Mouse (Mus musculus) MEL (cell line): ENCODE measurements at regions not wholly inside any gene's neighbourhood (a gene's known extent, or its start where the extent isn't known, plus 50 kb on each side); places are given as distances from the start of the nearest gene placed in this dataset.

Source experiments
- DNase-seq: peaks from one replicate; pipeline ENCODE4 v3.0.0; 2011; ENCODE audit warnings: low read depth, low spot score
- H3K27ac ChIP-seq: 2 replicates; pipeline ENCODE4 v1.5.1; 2012; ENCODE audit warnings: low read depth, mild to moderate bottlenecking, control low read depth, low read length, moderate library complexity; ENCODE audit not compliant: control insufficient read depth
- H3K27me3 ChIP-seq, 2 experiments: fragments of 150-350 bp in 1 of 2; sonication (generic) in 1 of 2; 2 replicates each; pipeline ENCODE4 v1.6.1; 2012; ENCODE audit warnings: low read length in 2 of 2, mild to moderate bottlenecking in 2 of 2, improper control_type of control experiment in 1 of 2, moderate library complexity in 1 of 2; ENCODE audit not compliant: insufficient read depth in 2 of 2, control insufficient read depth in 1 of 2
- H3K36me3 ChIP-seq, 2 experiments: 2 replicates each; pipeline ENCODE4 v1.6.1; 2012 to 2014; ENCODE audit warnings: low read length in 2 of 2, improper control_type of control experiment in 1 of 2, inconsistent platforms in 1 of 2, mild to moderate bottlenecking in 1 of 2; ENCODE audit not compliant: insufficient read depth in 2 of 2, control insufficient read depth in 1 of 2
- H3K4me1 ChIP-seq, 2 experiments: fragments of 150-350 bp in 1 of 2; sonication (generic) in 1 of 2; 2 replicates each; pipeline ENCODE4 v1.6.1; 2012; ENCODE audit warnings: low read length in 2 of 2, improper control_type of control experiment in 1 of 2, mild to moderate bottlenecking in 1 of 2; ENCODE audit not compliant: insufficient read depth in 2 of 2, control insufficient read depth in 1 of 2
- H3K4me3 ChIP-seq, 2 experiments: fragments of 150-350 bp in 1 of 2; sonication (generic) in 1 of 2; 2 replicates each; pipeline ENCODE4 v1.5.1; 2012; ENCODE audit warnings: low read depth in 2 of 2, low read length in 2 of 2, mild to moderate bottlenecking in 2 of 2, moderate library complexity in 2 of 2, control low read depth in 1 of 2, improper control_type of control experiment in 1 of 2; ENCODE audit not compliant: control insufficient read depth in 1 of 2, insufficient read depth in 1 of 2
- H3K79me2 ChIP-seq: 2 replicates; pipeline ENCODE4 v1.6.1; 2012; ENCODE audit warnings: mild to moderate bottlenecking, low read length, moderate library complexity; ENCODE audit not compliant: control insufficient read depth, poor library complexity, insufficient read depth
- H3K9ac ChIP-seq: 2 replicates; pipeline ENCODE4 v1.6.1; 2012; ENCODE audit warnings: low read depth, mild to moderate bottlenecking, control low read depth, low read length, moderate library complexity; ENCODE audit not compliant: control insufficient read depth, poor library complexity, severe bottlenecking
- H3K9me3 ChIP-seq: fragments of 150-350 bp; sonication (generic); replicated peaks from 2 replicates; pipeline ENCODE4 v1.6.1; 2012; ENCODE audit warnings: mild to moderate bottlenecking, low read length, improper control_type of control experiment, moderate library complexity; ENCODE audit not compliant: insufficient read depth
- CHD1 ChIP-seq: IDR thresholded peaks from 2 replicates; pipeline ENCODE4 v1.6.1; 2012; ENCODE audit warnings: low read depth, mild to moderate bottlenecking, inconsistent platforms, low read length, improper control_type of control experiment
- CHD2 ChIP-seq: IDR thresholded peaks from 2 replicates; pipeline ENCODE4 v1.6.1; 2011; ENCODE audit warnings: low read length, improper control_type of control experiment
- CTCF ChIP-seq, 3 experiments: IDR thresholded peaks in 2 of 3; conservative IDR thresholded peaks in 1 of 3; 2 replicates each; pipeline ENCODE4 v1.5.1; 2011 to 2012; ENCODE audit warnings: low read length in 3 of 3, low read depth in 2 of 3, mild to moderate bottlenecking in 2 of 3, improper control_type of control experiment in 1 of 3, inconsistent platforms in 1 of 3, mixed read lengths in 1 of 3, moderate library complexity in 1 of 3; ENCODE audit not compliant: control insufficient read depth in 1 of 3, insufficient read depth in 1 of 3, poor library complexity in 1 of 3, severe bottlenecking in 1 of 3
- EP300 ChIP-seq, 2 experiments: IDR thresholded peaks; 2 replicates each; pipeline ENCODE4 v1.6.1; 2011; ENCODE audit warnings: improper control_type of control experiment in 2 of 2, low read length in 2 of 2, low read depth in 1 of 2, mild to moderate bottlenecking in 1 of 2
- MAFK ChIP-seq: IDR thresholded peaks from 2 replicates; pipeline ENCODE4 v1.6.1; 2011; ENCODE audit warnings: low read depth, mild to moderate bottlenecking, low read length, improper control_type of control experiment, borderline replicate concordance
- MEF2A ChIP-seq: IDR thresholded peaks from 2 replicates; pipeline ENCODE4 v1.6.1; 2014; ENCODE audit warnings: low read depth, mild to moderate bottlenecking, inconsistent platforms, low read length, improper control_type of control experiment; ENCODE audit not compliant: poor library complexity, insufficient replicate concordance, severe bottlenecking; ENCODE audit errors: extremely low read depth
- MYB ChIP-seq: IDR thresholded peaks from 2 replicates; pipeline ENCODE4 v1.6.1; 2011; ENCODE audit warnings: mild to moderate bottlenecking, low read depth, low read length, improper control_type of control experiment
- NELFE ChIP-seq: IDR thresholded peaks from 2 replicates; pipeline ENCODE4 v1.6.1; 2011; ENCODE audit warnings: low read depth, low read length, improper control_type of control experiment
- POLR2A ChIP-seq, 2 experiments: IDR thresholded peaks; 2 replicates each; pipeline ENCODE4 v1.6.1; 2011 to 2012; ENCODE audit warnings: low read length in 2 of 2, mild to moderate bottlenecking in 2 of 2, control low read depth in 1 of 2, improper control_type of control experiment in 1 of 2, low read depth in 1 of 2, moderate library complexity in 1 of 2; ENCODE audit not compliant: control insufficient read depth in 1 of 2, insufficient read depth in 1 of 2, poor library complexity in 1 of 2
- RAD21 ChIP-seq: IDR thresholded peaks from 2 replicates; pipeline ENCODE4 v1.6.1; 2011; ENCODE audit warnings: mild to moderate bottlenecking, low read depth, low read length, improper control_type of control experiment
- SMC3 ChIP-seq: IDR thresholded peaks from 2 replicates; pipeline ENCODE4 v1.6.1; 2011; ENCODE audit warnings: low read depth, low read length, improper control_type of control experiment
- TAL1 ChIP-seq: IDR thresholded peaks from 2 replicates; pipeline ENCODE4 v1.6.1; 2012; ENCODE audit warnings: mild to moderate bottlenecking, inconsistent platforms, low read length, moderate library complexity, mixed read lengths
- USF1 ChIP-seq: IDR thresholded peaks from 2 replicates; pipeline ENCODE4 v1.6.1; 2014; ENCODE audit warnings: low read depth, mild to moderate bottlenecking, inconsistent platforms, low read length, improper control_type of control experiment, moderate library complexity
- USF2 ChIP-seq, 2 experiments: IDR thresholded peaks; 2 replicates each; pipeline ENCODE4 v1.6.1; 2011 to 2012; ENCODE audit warnings: improper control_type of control experiment in 2 of 2, low read length in 2 of 2, borderline replicate concordance in 1 of 2, inconsistent platforms in 1 of 2, low read depth in 1 of 2, mild to moderate bottlenecking in 1 of 2; ENCODE audit not compliant: insufficient read depth in 1 of 2
- ZC3H11A ChIP-seq: IDR thresholded peaks from 2 replicates; pipeline ENCODE4 v1.6.1; 2012; ENCODE audit warnings: low read depth, mild to moderate bottlenecking, inconsistent platforms, low read length, improper control_type of control experiment
- ZMIZ1 ChIP-seq: IDR thresholded peaks from 2 replicates; pipeline ENCODE4 v1.6.1; 2012; ENCODE audit warnings: low read depth, mild to moderate bottlenecking, inconsistent platforms, low read length, improper control_type of control experiment, moderate library complexity
- ZNF384 ChIP-seq: IDR thresholded peaks from 2 replicates; pipeline ENCODE4 v1.6.1; 2012; ENCODE audit warnings: low read depth, mild to moderate bottlenecking, inconsistent platforms, low read length, improper control_type of control experiment

DNA sequence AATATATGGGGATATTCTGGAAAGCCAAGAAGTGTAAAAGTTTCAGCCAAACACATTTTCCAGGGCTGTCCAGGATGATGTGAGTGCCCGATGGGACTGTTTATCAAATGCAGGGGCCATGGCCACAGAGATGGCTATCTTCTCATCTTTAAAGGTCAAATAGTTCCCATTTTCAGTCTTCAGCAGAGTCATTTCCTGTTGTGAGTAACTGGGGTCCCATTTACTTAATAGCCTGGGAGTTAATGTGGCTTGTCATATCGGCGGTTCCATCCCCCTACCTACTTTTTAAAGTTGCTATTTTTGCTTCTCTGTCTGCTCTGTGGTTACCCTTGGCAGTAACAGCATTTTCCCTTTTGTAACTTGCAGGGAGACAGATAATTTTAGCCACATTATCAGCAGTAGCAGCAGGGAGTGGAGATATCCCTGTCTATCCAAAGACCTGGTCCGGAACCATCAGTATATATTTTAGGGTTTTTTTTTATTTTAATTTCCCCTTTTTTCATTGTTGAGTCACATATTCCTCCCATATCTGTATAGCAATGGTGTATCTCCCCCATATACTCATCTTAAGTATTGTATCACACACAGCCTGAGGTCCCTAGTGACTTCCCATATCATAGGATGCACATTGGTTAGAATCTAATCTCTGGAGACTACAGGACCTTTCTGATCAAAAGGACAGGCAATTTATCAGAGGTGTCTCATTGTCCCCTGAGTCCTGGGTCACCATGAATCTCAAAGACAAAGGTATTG lies 103.2 kb downstream of the Stk35 start (continued):
- no peak for TF ChIP-seq CHD1
- TF ChIP-seq ZNF384: peak; percentile 93
- TF ChIP-seq CHD2: no peak
- TF ChIP-seq MYB: peak; percentile 67
- TF ChIP-seq POLR2A (IDR thresholded peaks at IDR 0.05; ENCODE audit: control insufficient read depth in 1 of 2, insufficient read depth in 1 of 2, low read depth in 1 of 2, low read length in 2 of 2, poor library complexity in 1 of 2): no peak
- TF ChIP-seq NELFE: no peak
- TF ChIP-seq ZMIZ1: no peak

DNA sequence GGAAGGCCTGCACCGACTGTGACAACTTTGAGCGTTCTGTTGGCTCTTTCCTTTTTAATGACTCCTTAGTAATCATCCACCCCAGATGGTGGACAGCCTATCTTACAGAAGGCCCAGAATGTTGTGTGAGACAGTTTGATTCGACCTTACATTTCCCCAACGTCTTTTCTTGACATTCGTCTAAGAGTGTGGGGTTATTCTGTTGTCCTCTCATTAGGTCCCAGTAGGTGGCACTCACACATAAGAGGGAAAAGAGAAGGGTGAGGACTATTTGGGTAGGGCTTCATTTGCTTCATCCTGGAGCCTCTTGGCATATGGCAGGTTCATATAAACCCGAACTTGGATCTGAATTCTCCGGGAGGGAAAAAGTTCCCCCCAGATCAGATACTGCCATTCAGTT lies 104.4 kb downstream of the Stk35 start:
- peak; percentile 57 for DNase-seq
- Histone ChIP-seq H3K4me3 (no peak overlapping the region), H3K9ac (no peak overlapping the region), H3K27ac (peak overlapping the region; percentile 3; the same call in 1 of the 2 replicates), H3K4me1 (peaks cover 2 to 12% of the 10 kb centered on the region in 2 experiments; a peak in 3 of 4 replicates), H3K79me2 (no peaks in the 10 kb centered on the region), H3K36me3 (peaks cover 0 to 18% of the 10 kb centered on the region in 2 experiments; a peak in 2 of 4 replicates), H3K27me3 (peaks cover 0 to 2% of the 10 kb centered on the region in 2 experiments; a peak in 1 of 4 replicates), H3K9me3 (no peaks in the 10 kb centered on the region)
- TF ChIP-seq CTCF (IDR thresholded peaks at IDR 0.05 in 2 of 3, conservative IDR thresholded peaks at IDR 0.05 in 1 of 3; ENCODE audit: control insufficient read depth in 1 of 3, insufficient read depth in 1 of 3, low read depth in 2 of 3, low read length in 3 of 3, poor library complexity in 1 of 3, severe bottlenecking in 1 of 3): peak; percentile 20 to 67 (median 61); a peak in 4 of 6 replicates
- peak; percentile 40 for TF ChIP-seq SMC3
- peak; percentile 69 for TF ChIP-seq RAD21
- no peak for TF ChIP-seq CHD1
- peak; percentile 18; the same call in 1 of the 2 replicates for TF ChIP-seq ZC3H11A
- TF ChIP-seq EP300 (IDR thresholded peaks at IDR 0.05; ENCODE audit: low read depth in 1 of 2, low read length in 2 of 2): 0 out of 4 replicates have a peak, but pooled peaks of 1 of the 2 experiments have one; percentile 5
- 0 out of 2 replicates have a peak, but pooled peaks have one; percentile 9 for TF ChIP-seq TAL1
- TF ChIP-seq MAFK: no peak

DNA sequence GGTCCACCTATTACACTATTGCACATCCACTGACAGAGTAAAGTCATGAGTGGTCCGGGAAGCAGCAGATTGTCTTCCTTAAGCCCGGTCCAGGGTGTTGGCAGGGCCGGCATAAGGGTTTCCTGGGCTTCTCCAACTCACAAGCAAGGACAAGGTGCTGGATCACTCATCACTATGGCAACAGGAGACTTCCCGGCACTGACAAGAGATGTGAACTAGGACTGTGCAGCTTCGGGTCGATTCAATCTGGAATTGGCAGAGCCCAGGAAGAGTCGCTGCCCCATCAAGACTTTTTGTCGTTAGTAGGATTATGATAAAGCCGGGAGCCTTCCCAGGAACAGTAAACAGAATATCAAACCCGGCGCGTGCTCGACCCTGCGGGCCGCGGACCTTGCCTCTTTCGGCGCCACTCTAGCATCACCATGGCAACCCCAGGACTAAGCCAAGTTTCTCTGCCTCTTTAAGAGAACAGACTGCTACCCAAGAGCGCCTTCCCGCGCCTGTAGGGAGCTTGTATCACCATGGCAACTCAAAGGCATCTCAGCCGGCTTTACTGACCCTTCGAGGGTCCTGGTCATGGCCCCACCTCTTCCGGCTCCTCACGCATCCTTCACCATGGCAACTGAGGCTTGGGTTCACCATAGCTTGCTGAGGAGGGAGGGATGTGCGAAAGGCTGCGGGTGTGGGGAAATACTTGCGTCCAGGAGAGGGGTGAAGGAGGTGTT lies 103.3 kb upstream of the Tgm3 start:
- TF ChIP-seq USF1 (no peak), MEF2A (no peak), CTCF (IDR thresholded peaks at IDR 0.05 in 2 of 3, conservative IDR thresholded peaks at IDR 0.05 in 1 of 3; ENCODE audit: control insufficient read depth in 1 of 3, insufficient read depth in 1 of 3, low read depth in 2 of 3, low read length in 3 of 3, poor library complexity in 1 of 3, severe bottlenecking in 1 of 3) (no peak), ZMIZ1 (no peak), USF2 (IDR thresholded peaks at IDR 0.05; ENCODE audit: borderline replicate concordance in 1 of 2, insufficient read depth in 1 of 2, low read depth in 1 of 2, low read length in 2 of 2) (no peak)
- Histone ChIP-seq H3K4me3 (no peak overlapping the region), H3K9me3 (no peaks in the 10 kb centered on the region), H3K79me2 (no peaks in the 10 kb centered on the region), H3K27me3 (peaks cover 8 to 12% of the 10 kb centered on the region in 2 experiments), H3K36me3 (peaks cover 0 to 9% of the 10 kb centered on the region in 2 experiments; a peak in 2 of 4 replicates), H3K27ac (no peak overlapping the region), H3K9ac (no peak overlapping the region), H3K4me1 (peaks cover 2 to 12% of the 10 kb centered on the region in 2 experiments; a peak in 3 of 4 replicates)
- DNase-seq: no peak
